Mouse (Mus musculus): ENCODE results near the gene Fam181b. TPM values are rescaled to one million over a fixed set of nuclear protein-coding genes. Genes with fewer than 3 reads are reported as not detected.

The Fam181b gene
- total RNA-seq (2021) = 10 to 100 TPM; 18.5 to 21.2 TPM

DNA sequence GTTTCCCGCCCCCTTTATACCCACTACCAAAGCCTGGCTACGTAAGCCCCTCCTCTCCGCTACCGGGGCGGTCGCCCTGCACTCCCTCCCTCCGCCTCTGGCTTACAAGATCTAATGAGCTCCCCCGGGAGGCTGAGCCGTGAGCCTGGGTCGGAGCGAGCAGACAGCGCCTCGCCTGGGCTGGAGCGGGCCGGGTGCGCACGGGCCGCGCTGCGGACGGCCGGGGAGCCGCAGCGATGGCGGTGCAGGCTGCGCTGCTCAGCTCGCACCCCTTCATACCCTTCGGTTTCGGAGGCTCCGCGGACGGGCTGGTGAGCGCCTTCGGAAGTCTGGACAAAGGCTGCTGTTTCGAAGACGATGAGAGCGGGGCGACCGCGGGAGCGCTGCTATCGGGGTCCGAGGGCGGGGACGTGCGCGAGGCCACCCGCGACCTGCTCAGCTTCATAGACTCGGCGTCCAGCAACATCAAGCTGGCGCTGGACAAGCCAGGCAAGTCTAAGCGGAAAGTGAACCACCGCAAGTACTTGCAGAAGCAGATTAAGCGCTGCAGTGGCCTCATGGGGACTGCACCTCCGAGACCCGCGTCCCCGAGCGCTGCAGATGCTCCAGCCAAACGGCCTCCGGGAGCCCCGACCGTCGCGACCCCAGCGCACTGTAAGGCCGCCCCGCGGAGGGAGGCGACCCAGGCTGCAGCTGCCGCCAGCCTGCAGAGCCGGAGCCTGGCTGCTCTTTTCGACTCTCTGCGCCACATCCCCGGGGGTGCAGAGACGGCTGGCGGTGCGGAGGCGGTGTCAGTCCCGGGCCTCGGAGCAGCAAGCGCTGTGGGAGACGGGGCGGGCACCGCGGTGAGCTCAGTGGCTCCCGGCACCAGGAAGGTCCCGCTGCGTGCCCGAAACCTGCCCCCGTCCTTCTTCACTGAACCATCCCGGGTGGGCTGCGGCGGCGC, at the start of gene Fam181b:
TSS of gene Fam181b (plus strand) at position 81 of the 946 bp plus-strand sequence.
- peak; percentile 61 to 71 for DNase-seq (ENCODE audit: low spot score in 2 of 2)
- intact Hi-C loops (cut with DNase I) = loop anchor here (1.0 kb wide), 1 partner anchor 73 kb away; no protein-coding TSS in a partner anchor

DNA sequence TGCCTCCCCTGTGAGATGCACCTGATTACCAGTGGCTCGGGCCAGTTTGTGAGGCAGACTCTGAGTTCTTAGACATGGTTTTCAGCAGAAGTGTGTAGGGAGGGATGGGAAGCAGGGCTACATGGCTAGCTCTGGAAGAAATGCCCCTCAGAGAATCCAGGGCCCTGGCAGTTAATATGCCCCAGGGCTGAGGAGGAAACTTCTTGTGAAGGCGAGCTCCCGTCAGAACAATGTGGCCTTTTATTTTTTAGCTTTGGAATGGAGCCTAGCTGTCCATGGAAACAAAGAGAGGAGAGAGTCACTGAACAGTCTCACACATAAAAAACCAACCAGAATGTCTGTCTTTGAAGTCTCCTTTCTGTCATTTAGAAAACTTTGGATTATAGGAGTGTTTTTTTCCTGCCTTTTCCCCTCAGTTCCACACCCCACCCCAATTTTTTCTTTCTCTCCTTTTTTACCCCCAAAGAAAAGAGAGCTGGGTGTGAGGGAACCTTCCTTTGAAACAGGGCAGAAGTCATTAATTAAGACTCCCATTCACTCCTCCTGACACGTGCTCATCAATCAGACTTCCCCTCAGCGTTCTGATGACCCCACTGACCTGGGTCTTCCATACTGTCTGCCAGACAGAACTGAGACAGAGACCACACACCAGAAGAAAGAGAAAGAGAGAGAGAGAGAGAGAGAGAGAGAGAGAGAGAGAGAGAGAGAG, 41.7 kb upstream of the Fam181b start:
- intact Hi-C loops (cut with DNase I) = no loop called here
- DNase-seq (ENCODE audit: low spot score in 2 of 2) = no peak

DNA sequence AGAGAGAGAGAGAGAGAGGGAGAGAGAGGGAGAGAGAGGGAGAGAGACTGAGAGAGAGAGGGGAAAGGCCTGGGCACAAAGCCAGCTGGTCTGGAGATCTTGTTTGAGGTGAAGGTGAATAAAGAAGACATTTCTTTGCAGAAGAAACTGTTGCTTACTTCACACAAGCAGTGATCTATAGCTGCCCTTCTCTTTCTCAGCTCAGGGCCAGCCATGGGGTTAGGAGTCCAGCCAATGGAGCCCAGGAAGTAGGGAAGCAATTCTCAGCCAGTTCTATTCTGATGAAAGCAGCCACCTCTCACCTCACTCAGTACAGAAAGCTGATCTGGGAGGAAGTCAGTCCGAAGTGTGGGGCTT, 41.2 kb upstream of the Fam181b start:
- intact Hi-C loops (cut with DNase I) = no loop called here
- DNase-seq (ENCODE audit: low spot score in 2 of 2) = no peak

DNA sequence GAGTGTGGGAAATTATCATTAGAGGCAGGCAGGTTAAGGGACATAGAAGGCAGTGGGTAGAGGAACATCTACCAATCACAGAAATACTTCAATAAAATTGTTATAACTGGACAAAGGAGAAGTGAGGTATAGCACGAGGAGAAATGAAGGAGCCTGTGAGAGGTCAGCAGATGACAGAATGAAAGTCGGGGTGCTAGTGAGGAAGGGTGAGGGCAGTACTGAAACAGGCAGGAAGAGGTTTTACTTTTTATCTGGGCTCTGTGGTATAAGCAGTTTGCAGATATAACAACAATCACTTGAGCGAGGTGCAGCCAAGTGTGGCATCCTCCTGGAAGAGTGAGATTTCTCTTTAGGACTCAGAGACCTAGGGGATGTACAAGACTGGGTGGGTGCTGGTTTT, 40.1 kb upstream of the Fam181b start:
- no peak for DNase-seq (ENCODE audit: low spot score in 2 of 2)
- intact Hi-C loops (cut with DNase I) = no loop called here

DNA sequence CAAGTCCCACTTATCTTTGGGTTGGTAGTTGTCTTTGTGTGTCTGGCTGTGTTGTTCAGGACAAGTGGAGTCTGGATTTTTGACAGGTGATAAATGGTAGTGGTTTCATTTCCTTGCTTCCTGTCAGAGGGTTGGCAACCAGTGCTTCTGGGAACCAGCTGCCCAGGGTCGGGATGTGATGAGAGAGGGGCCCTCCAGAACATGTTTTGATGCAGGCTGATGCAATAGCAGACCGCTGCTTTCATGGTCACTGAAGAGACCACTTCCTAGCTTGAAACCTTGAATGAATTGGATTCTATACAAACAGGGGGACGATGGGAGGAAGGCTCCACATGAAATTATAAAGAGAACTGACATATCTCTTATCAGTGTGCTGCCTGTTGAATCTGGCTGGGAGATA, 35.3 kb upstream of the Fam181b start:
- intact Hi-C loops (cut with DNase I) = no loop called here
- DNase-seq (ENCODE audit: low spot score in 2 of 2) = no peak

DNA sequence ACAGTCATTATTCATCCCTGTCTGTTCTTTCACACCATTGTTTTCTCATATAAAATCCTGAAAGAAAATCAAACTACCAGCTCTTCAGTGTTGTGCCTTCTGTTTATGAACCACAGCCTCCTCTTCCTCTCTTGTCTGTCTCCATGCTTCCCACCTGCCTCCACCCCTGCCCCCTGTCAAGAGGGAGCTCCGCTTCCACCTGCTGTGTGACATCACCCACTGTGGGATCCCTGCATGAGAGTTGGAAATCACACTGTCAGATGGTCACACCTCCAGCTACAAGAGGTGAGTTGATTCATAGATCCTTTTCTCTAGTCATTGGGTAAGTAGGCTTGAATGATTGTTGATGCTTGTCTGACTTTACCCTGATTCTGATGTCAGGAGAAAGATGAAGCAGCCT, 34.9 kb upstream of the Fam181b start:
- DNase-seq (ENCODE audit: low spot score in 2 of 2) = no peak
- intact Hi-C loops (cut with DNase I) = no loop called here

DNA sequence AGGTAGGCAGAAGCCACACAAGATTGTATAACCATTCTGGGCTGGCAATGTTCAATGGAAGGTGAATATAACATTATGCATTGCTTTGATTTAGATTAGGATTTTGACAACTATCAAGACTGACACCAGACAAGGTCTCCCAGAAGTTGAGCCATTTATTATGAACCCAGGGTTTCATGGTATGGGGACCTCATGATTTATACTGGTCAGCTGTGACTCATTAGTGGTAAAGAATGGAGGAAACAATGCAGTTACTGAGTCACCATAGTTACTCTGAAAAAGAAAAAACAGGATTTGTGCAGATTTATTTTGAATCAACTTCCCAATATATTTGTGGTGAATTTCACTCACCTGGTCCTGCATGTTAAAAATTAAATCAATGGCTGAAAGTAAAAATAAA, 18.8 kb upstream of the Fam181b start:
- intact Hi-C loops (cut with DNase I) = no loop called here

DNA sequence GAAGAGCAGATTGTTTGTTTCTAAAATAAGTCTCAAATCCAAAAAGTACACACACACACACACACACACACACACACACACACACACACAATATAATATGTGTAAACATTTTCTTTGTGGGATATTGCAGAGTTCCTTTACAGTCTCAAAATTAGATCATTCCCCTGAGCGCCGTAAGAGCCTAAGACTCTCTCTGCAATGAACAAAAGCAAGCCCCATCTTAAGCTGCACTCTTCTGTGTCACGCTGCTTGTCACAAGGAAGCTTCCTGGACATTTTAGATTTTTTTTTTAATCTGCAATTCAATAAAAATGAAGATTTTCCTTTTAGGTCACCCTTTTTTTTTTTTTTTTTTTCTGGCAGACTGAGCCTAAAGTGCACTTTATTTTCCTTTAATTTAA, 17.9 kb upstream of the Fam181b start:
- intact Hi-C loops (cut with DNase I) = no loop called here
- DNase-seq (ENCODE audit: low spot score in 2 of 2) = no peak

More for the DNA sequence above, 18.8 kb upstream of the Fam181b start:
- DNase-seq (ENCODE audit: low spot score in 2 of 2) = no peak

DNA sequence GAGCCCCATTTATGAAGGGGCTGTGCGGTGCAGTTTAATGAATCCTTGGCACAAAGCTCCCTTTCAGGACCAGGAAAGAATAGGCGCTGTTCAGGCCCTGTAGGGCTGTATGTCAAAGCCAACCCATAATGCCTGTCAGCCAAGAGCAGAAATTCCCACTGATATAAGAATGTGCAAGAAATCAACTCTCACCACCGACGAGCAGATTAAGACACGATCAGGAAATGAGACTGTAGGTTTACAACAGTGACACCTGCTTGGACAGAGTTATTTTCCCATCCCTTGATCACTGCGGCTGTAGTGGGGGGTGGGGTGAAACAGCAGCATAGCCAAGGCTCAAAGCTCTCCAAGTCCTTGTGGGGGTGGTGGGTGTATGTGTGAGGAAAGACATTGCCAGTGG, 17.5 kb upstream of the Fam181b start:
- intact Hi-C loops (cut with DNase I) = no loop called here
- peak in 1 of 2 experiments; percentile 3 for DNase-seq (ENCODE audit: low spot score in 2 of 2)

DNA sequence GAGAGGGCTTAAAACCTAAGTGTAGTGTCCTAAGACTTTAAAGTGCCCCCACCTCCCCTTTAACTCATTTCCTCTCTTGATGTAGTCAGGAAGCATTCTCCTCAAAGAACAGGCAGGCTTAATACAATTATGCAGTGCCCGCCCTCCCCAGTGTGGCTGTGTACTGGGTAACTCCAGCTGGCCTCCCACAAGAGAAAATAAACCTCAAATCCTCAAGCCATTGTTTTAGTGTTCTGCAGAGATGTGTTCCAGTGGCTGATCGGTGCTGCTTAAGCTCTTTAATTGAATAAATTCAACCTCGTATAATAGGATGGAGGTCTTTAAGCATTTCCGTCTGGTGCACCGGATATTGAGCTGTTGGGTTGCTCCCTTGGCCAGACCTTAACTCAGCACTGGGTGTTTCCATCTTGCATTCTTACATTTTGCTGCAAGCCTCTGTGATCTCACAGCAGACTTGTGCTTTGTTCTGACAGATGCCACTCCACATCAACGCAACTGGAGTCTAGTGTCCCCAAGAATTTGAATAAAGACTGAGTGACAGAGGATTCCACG, 12.1 kb upstream of the Fam181b start:
- intact Hi-C loops (cut with DNase I) = no loop called here
- DNase-seq (ENCODE audit: low spot score in 2 of 2) = no peak

DNA sequence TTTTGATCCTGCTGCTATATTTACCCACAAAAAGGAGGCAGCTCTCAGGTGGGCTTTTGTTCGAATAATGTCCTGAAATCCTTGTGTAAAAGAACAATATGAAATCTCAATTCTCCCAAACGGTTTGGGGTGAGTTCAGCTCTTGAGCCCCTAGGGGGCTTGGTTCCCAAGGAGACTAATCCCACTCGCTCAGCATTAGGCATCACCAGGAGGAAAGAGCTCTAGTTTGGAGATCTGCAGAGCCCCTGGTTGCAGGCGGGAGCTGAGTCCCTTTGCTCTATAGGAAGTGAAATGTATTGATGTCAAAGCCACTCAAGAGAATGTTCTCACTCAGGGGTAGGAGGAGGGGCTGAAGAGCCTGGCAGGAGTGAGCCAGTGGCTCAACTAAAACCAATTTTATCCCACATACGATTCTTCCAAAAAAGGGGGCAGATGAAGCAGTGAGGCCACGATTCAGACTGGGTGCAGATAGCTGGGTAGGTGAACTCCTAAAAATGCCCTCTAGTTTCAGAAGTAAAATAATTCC, 3.2 kb upstream of the Fam181b start:
- no peak for DNase-seq (ENCODE audit: low spot score in 2 of 2)
- intact Hi-C loops (cut with DNase I) = no loop called here

DNA sequence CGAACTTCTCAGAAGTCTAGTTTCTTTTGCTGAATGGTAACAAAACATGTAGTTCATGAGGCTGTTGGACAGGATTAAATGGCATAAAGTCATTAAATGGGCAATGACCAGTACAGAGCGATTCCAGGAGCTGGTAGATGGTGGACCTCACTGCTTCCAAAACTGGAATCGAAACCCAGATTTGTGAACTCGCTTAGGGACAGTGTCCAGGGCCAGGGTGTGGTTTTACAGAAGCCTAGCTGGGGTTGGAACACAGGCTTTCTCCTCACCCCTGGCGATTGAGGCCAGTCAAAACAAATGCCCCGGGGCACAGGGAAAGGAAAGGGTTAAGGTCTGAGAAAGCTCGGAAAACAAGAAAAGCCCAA, 263 bp upstream of the Fam181b start:
- intact Hi-C loops (cut with DNase I) = no loop called here
- DNase-seq (ENCODE audit: low spot score in 2 of 2) = no peak

DNA sequence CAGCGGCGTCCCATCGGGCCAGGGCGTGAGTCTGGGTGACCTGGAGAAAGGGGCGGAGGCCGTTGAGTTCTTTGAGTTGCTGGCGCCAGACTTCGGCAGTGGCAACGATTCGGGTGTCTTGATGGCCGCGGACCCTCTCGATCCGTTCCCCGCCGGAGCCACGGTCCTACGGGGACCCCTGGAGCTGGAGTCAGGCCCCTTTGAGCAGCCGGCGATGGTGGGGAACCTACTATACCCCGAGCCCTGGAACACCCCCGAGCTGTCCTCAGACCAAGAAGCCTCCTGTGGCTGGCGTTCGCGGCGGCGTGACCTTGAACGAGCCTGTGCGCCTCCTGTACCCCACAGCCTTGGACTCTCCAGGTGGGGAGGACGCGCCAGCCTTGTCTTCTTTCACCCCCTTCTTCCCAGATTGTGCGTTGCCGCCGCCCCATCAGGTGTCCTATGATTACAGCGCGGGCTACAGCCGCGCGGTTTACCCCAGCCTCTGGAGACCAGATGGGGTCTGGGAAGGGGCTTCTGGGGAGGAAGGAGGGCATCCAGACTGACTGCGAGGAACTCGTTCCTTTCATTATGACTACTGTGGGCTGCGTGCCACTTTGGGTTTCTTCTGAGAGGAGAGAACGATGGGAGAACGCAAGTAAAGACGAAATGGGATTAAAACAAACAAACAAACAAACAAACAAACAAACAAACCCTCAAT, 1.2 kb downstream of the Fam181b start:
- DNase-seq (ENCODE audit: low spot score in 2 of 2) = no peak
- intact Hi-C loops (cut with DNase I) = loop anchor here (1.0 kb wide), 1 partner anchor 74 kb away; no protein-coding TSS in a partner anchor

DNA sequence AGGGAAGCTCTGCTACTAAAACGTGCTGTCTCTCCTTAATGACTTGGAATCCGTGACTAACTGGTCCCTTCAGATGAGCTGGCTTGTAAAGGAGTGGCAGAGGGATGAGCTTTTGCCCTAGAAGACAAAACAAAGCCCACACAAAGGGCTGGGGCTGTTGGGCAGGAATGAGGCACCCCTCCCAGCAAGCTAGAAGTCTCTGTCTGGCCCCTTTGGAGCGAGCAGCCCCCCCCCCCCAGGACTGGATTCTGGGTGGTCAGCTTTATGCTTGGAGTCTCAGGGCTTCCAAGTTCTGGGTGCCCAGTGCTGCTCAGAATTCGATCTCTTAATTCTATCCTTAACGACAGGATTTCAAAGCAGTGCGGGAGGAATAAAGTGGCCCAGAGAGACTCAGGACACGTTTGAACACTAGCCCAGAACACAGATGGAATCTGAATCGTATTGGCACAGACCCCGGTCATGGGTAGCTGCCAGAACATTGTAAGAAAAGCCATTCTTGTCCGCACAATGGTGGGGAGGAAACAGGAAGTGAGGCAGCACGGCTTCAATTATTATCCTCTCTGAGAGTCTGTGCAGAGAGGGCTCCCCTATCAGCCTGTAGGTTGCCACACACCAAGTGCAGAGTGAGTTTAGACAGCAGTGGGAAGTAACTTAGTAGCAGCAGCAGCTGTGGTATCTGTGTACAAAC, 13.8 kb downstream of the Fam181b start:
- intact Hi-C loops (cut with DNase I) = loop anchor here (2.0 kb wide), 1 partner anchor 219 kb away; the partner anchor contains the start of genes Ddias and Prcp

DNA sequence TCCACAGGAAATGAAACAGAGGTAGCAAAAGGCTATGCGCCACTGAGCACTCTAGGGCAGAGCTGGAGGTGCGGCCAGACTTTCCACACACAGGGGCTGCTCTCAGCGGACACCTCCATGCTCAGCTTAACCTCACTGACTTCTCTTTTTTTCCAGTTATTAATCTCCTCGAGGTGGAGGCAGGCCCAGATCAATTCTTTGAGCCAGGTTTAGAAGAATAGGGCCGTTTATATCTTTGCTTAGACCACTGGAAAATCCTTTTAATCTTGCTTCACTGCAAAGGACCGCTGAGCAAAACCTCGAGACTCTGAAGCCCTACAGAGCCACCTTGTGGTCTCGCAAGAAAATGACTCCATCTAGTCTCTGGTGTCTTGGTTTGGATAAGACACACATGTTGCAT, 15.8 kb downstream of the Fam181b start:
- intact Hi-C loops (cut with DNase I) = loop anchor here (2.0 to 5.0 kb wide), 2 partner anchors 128 to 221 kb away; partner anchors contain the start of genes Ddias and Prcp

More for the DNA sequence above, 13.8 kb downstream of the Fam181b start:
- DNase-seq (ENCODE audit: low spot score in 2 of 2) = peak; percentile 52 to 67

DNA sequence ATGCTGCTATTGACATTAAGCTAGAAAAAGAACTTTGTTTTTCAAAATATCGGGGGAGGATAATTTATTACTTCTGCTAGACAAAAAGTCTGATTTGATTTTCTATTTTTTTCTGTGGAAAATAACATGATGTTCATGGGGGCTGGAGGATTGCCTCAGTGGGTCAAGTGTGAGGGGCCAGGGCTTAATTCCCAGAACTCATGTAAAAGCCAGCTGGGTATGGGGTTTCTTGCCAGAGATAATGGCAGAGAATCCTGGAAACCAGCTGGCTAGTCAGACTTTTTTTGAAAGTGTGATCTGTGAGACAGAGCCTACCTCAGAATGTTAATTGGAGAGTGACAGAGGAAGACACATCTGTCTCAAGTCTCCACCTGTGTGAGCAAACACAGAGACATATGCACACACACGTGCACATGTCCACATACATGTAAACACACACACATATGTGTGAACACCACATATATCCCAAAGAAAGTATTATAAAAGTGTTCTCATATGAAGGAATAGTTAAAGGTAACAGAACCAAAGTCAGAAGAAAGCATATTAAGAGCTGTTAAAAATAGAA, 25.2 kb downstream of the Fam181b start:
- intact Hi-C loops (cut with DNase I) = no loop called here
- no peak for DNase-seq (ENCODE audit: low spot score in 2 of 2)

More for the DNA sequence above, 15.8 kb downstream of the Fam181b start:
- peak; percentile 39 to 46 for DNase-seq (ENCODE audit: low spot score in 2 of 2)

DNA sequence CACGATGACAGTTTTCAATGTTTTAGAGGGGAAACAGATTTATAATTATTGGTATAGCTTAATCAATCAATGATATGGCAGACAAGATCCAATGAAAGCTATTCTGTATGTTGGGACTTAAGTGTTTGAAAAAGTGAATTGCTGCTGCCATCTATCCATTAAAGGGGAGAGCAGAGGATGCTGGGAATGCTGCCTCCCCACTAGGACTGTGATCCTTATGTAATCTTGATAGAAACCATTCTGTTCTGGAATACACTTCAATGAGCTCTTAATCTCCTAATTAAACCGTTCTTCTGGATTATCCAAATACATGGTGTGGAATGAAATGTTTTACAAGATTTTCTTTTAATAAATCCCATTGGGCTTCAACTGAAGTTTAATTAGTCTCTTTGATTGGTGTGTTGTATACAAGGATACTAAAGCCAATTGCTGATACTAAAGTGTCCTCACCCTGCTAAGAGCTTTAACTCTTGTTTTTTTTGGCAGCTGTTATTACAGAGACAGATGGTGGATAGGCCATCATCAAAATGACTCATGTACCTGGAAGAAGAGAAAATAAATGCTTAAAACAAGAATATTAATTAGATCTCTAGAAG, 30.8 kb downstream of the Fam181b start:
- intact Hi-C loops (cut with DNase I) = no loop called here
- DNase-seq (ENCODE audit: low spot score in 2 of 2) = no peak

DNA sequence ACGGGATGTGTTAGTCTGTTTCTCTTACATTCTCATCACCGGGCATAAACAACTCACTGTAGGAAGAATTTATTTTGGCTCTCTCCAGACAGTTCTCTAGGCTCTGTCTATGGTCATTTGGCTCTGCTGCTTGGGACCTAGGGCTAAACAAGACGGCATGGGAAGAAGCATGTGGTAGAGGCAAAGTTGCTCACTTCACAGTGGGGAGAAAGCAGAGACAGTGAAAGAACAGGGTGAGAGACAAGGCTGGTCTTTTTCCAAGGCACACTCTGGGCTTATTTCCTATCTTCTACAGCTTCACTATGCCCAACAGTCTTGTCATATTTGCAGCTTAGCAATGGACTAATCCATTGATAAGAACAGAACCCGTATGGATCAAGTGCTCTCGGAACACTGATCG, 31.4 kb downstream of the Fam181b start:
- no peak for DNase-seq (ENCODE audit: low spot score in 2 of 2)
- intact Hi-C loops (cut with DNase I) = no loop called here
